Mouse (Mus musculus): ENCODE measurements around the gene H13.

- TF ChIP-seq CTCF (IDR thresholded peaks at IDR 0.05; ENCODE audit: borderline replicate concordance, insufficient read depth, low read depth, low read length) (no peak), POLR2A (IDR thresholded peaks at IDR 0.05; ENCODE audit: borderline replicate concordance, insufficient read depth, low read length) (no peak)
Measured at GRCm38 (mm10) chr2:152757478-152757877, 88.2 kb downstream of the H13 start.

Measured in cerebellum, adult 2 months (tissue).